Mouse (Mus musculus): ENCODE results near the gene Ubl7.
A peak's percentile ranks its signal among the peaks of the same experiment; 100 is the strongest.
"Not testable (repeated sequence)": the region's sequence is repeated elsewhere in the genome, so short reads cannot be mapped to it uniquely, and the experiment has no call there.

Ubl7 gene

GRCm38 (mm10) chr9:57910254-57911160 is at the start of gene Ubl7:
TSS of gene Ubl7 (plus strand) at chr9:57910979.
- peak; percentile 78 to 92 for DNase-seq (ENCODE audit: low spot score in 2 of 2)

- DNase-seq (ENCODE audit: low spot score in 2 of 2): peak; percentile 53 to 72
These were observed 48.8 kb upstream of the Ubl7 start for GRCm38 (mm10) chr9:57861951-57862471.

- no peak for DNase-seq (ENCODE audit: low spot score in 2 of 2)
These were observed 46.4 kb upstream of the Ubl7 start for GRCm38 (mm10) chr9:57864336-57864735.

GRCm38 (mm10) chr9:57866530-57866929 is 44.2 kb upstream of the Ubl7 start:
- peak; percentile 49 to 62 for DNase-seq (ENCODE audit: low spot score in 2 of 2)

- peak in 1 of 2 experiments; percentile 59 for DNase-seq (ENCODE audit: low spot score in 2 of 2)
These were observed 43.5 kb upstream of the Ubl7 start for GRCm38 (mm10) chr9:57867236-57867635.

- DNase-seq (ENCODE audit: low spot score in 2 of 2): no peak
These were observed 42.9 kb upstream of the Ubl7 start for GRCm38 (mm10) chr9:57867880-57868279.

- no peak for DNase-seq (ENCODE audit: low spot score in 2 of 2)
These were observed 42.0 kb upstream of the Ubl7 start for GRCm38 (mm10) chr9:57868767-57869166.

- no peak for DNase-seq (ENCODE audit: low spot score in 2 of 2)
These were observed 40.4 kb upstream of the Ubl7 start for GRCm38 (mm10) chr9:57870273-57870816.

- no peak for DNase-seq (ENCODE audit: low spot score in 2 of 2)
These were observed 36.6 kb upstream of the Ubl7 start for GRCm38 (mm10) chr9:57874134-57874533.

- DNase-seq (ENCODE audit: low spot score in 2 of 2): no peak
These were observed 35.8 kb upstream of the Ubl7 start for GRCm38 (mm10) chr9:57874994-57875393.

GRCm38 (mm10) chr9:57879213-57879612 is 31.6 kb upstream of the Ubl7 start:
- DNase-seq (ENCODE audit: low spot score in 2 of 2): no peak

GRCm38 (mm10) chr9:57880278-57880677 is 30.5 kb upstream of the Ubl7 start:
- DNase-seq (ENCODE audit: low spot score in 2 of 2): no peak

GRCm38 (mm10) chr9:57881781-57882180 is 29.0 kb upstream of the Ubl7 start:
- DNase-seq (ENCODE audit: low spot score in 2 of 2): not testable (repeated sequence)

GRCm38 (mm10) chr9:57883413-57883812 is 27.4 kb upstream of the Ubl7 start:
- DNase-seq (ENCODE audit: low spot score in 2 of 2): no peak

GRCm38 (mm10) chr9:57888119-57888518 is 22.7 kb upstream of the Ubl7 start:
- DNase-seq (ENCODE audit: low spot score in 2 of 2): no peak

- no peak for DNase-seq (ENCODE audit: low spot score in 2 of 2)
These were observed 10.3 kb upstream of the Ubl7 start for GRCm38 (mm10) chr9:57900478-57900877.

- DNase-seq (ENCODE audit: low spot score in 2 of 2): no peak
These were observed 9.6 kb upstream of the Ubl7 start for GRCm38 (mm10) chr9:57901197-57901596.

GRCm38 (mm10) chr9:57901601-57902000 is 9.2 kb upstream of the Ubl7 start:
- DNase-seq (ENCODE audit: low spot score in 2 of 2): no peak

GRCm38 (mm10) chr9:57902132-57902531 is 8.6 kb upstream of the Ubl7 start:
- peak in 1 of 2 experiments; percentile 49 for DNase-seq (ENCODE audit: low spot score in 2 of 2)

GRCm38 (mm10) chr9:57903589-57904249 is 7.1 kb upstream of the Ubl7 start:
- DNase-seq (ENCODE audit: low spot score in 2 of 2): no peak

- DNase-seq (ENCODE audit: low spot score in 2 of 2): no peak
These were observed 6.5 kb upstream of the Ubl7 start for GRCm38 (mm10) chr9:57904250-57904644.

- no peak for DNase-seq (ENCODE audit: low spot score in 2 of 2)
These were observed 3.6 kb upstream of the Ubl7 start for GRCm38 (mm10) chr9:57907206-57907605.

Data from left cerebral cortex, adult 9 months (tissue).